Mouse (Mus musculus) liver, adult 2 months (tissue): ENCODE data around the gene Gdap1l1.

Source experiments
- CTCF ChIP-seq: fragments of 200-500 bp; IDR thresholded peaks from 2 replicates; pipeline ENCODE4 v1.5.1; 2011; ENCODE audit warnings: low read depth, low read length, control low read depth
- POLR2A ChIP-seq: fragments of 200-500 bp; IDR thresholded peaks from 2 replicates; pipeline ENCODE4 v1.6.1; 2011; ENCODE audit warnings: low read length, control low read depth; ENCODE audit not compliant: insufficient read depth; ENCODE audit errors: extremely low read depth

- no peak for TF ChIP-seq POLR2A
- no peak for TF ChIP-seq CTCF
Measured at GRCm38 (mm10) chr2:163469711-163470110, 31.4 kb downstream of the Gdap1l1 start.
